Mouse (Mus musculus) neural tube, embryonic 14.5 days (tissue): ENCODE measurements around the gene Tmem56. TPM values are rescaled to one million over a fixed set of nuclear protein-coding genes. Genes with fewer than 3 reads are reported as not detected.

Experiments
- ATAC-seq: fragments of 200-750 bp; cut with Nextera tagmentation; 2 replicates; pipeline ENCODE4 v1.8.0; 2017; ENCODE audit warnings: low read depth, mild to moderate bottlenecking, moderate TSS enrichment, moderate library complexity
- H3K27ac ChIP-seq: fragments of 300-500 bp; sonication (generic); 2 replicates; pipeline ENCODE4 v1.5.1; 2014; ENCODE audit warnings: low read depth, mild to moderate bottlenecking, control low read depth, low read length, moderate library complexity, mixed read lengths
- H3K27me3 ChIP-seq: fragments of 300-500 bp; sonication (generic); 2 replicates; pipeline ENCODE4 v1.6.1; 2014; ENCODE audit warnings: low read length; ENCODE audit not compliant: control insufficient read depth, insufficient read depth
- H3K36me3 ChIP-seq: fragments of 300-500 bp; sonication (generic); 2 replicates; pipeline ENCODE4 v1.6.1; 2014; ENCODE audit warnings: low read length, mixed read lengths; ENCODE audit not compliant: control insufficient read depth, insufficient read depth
- H3K4me1 ChIP-seq: fragments of 300-500 bp; sonication (generic); 2 replicates; pipeline ENCODE4 v1.6.1; 2014; ENCODE audit warnings: low read length; ENCODE audit not compliant: control insufficient read depth, insufficient read depth
- H3K4me2 ChIP-seq: fragments of 300-500 bp; sonication (generic); 2 replicates; pipeline ENCODE4 v1.6.1; 2014; ENCODE audit warnings: mild to moderate bottlenecking, low read depth, low read length, control low read depth
- H3K4me3 ChIP-seq: fragments of 300-500 bp; sonication (generic); 2 replicates; pipeline ENCODE4 v1.5.1; 2014; ENCODE audit warnings: low read depth, low read length, control low read depth, mixed read lengths
- H3K9ac ChIP-seq: fragments of 300-500 bp; sonication (generic); replicated peaks from 2 replicates; pipeline ENCODE4 v1.6.1; 2014; ENCODE audit warnings: low read depth, mild to moderate bottlenecking, control low read depth, low read length, mixed read lengths
- H3K9me3 ChIP-seq: fragments of 300-500 bp; sonication (generic); 2 replicates; pipeline ENCODE4 v1.6.1; 2016; ENCODE audit warnings: low read length; ENCODE audit not compliant: control insufficient read depth
- WGBS: fragments of 180-500 bp; shearing (Covaris S2); extraction: QIAGEN DNeasy Blood & Tissue Kit; methylation state at CpG from one replicate; pipeline ENCODE4 v1.1.7; 2014; 5-methylcytosine and 5-hydroxymethylcytosine counted together
- polyA plus RNA-seq: library from polyadenylated mRNA; unstranded; fragments of >200 nt; fragmentation: Nextera tagmentation; extraction: Ambion mirVana; gene quantifications from 2 replicates; pipeline ENCODE4 v1.2.1, GENCODE M21; 2014

Gene Tmem56
- polyA plus RNA-seq, 1 experiment from 2014 or later, result 5.5 TPM

- Histone ChIP-seq H3K36me3 (no peaks in the 10 kb centered on the region), H3K4me3 (peak overlapping the region; percentile 58; the same call in 1 of the 2 replicates), H3K27me3 (no peaks in the 10 kb centered on the region), H3K4me1 (no peaks in the 10 kb centered on the region), H3K27ac (peak overlapping the region; percentile 92; the same call in 1 of the 2 replicates), H3K9me3 (no peaks in the 10 kb centered on the region), H3K4me2 (peak overlapping the region; percentile 63), H3K9ac (no peak overlapping the region; the same call in 1 of the 2 replicates)
- 77% methylated on average over 8 of the region's 8 CpGs for WGBS
- no peak for ATAC-seq
Measured at GRCm38 (mm10) chr3:121290681-121291080, 7.8 kb upstream of the Tmem56 start.

- Histone ChIP-seq H3K9ac (no peak overlapping the region), H3K4me3 (no peak overlapping the region), H3K36me3 (no peaks in the 10 kb centered on the region), H3K4me1 (no peaks in the 10 kb centered on the region), H3K9me3 (no peaks in the 10 kb centered on the region), H3K27me3 (no peaks in the 10 kb centered on the region), H3K27ac (no peak overlapping the region), H3K4me2 (no peak overlapping the region)
- 97% methylated on average over 2 of the region's 2 CpGs for WGBS
- no peak for ATAC-seq
Measured at GRCm38 (mm10) chr3:121287151-121287550, 4.3 kb upstream of the Tmem56 start.

GRCm38 (mm10) chr3:121285219-121285618 lies 2.3 kb upstream of the Tmem56 start:
- Histone ChIP-seq H3K4me1 (no peaks in the 10 kb centered on the region), H3K27ac (no peak overlapping the region), H3K4me3 (no peak overlapping the region), H3K4me2 (no peak overlapping the region), H3K9ac (no peak overlapping the region), H3K36me3 (no peaks in the 10 kb centered on the region), H3K9me3 (no peaks in the 10 kb centered on the region), H3K27me3 (no peaks in the 10 kb centered on the region)
- ATAC-seq, result no peak
- 97% methylated on average over 6 of the region's 6 CpGs for WGBS

DNA sequence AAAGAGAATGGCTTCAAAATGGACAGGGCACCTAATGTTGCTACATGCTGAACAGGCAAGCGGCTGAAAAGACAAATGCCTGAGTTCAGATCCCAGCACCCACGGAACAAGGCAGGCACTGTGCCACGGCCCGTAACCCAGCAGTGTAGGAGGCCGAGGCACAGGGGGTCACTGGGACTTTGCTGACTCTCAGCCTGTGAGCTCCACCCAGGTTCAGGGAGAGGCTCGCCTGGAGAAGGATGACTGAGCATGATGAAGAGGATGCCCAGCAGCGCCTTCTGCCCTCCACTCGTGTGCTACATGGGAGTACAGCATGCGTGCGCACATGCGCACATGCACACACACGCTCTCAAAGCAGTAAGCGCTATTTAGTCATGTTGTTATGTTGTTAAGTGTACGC lies 3.2 kb downstream of the Tmem56 start:
- Histone ChIP-seq H3K36me3 (no peaks in the 10 kb centered on the region), H3K4me2 (no peak overlapping the region), H3K4me3 (no peak overlapping the region), H3K27me3 (no peaks in the 10 kb centered on the region), H3K4me1 (no peaks in the 10 kb centered on the region), H3K9ac (no peak overlapping the region), H3K27ac (no peak overlapping the region), H3K9me3 (no peaks in the 10 kb centered on the region)
- no peak for ATAC-seq
- 86% methylated on average over 14 of the region's 14 CpGs for WGBS

- no peaks in the 10 kb centered on the region for H3K4me1 ChIP-seq
- no peak overlapping the region for H3K4me2 ChIP-seq
- WGBS, result 88% methylated on average over 4 of the region's 4 CpGs
- no peaks in the 10 kb centered on the region for H3K9me3 ChIP-seq
- no peaks in the 10 kb centered on the region for H3K36me3 ChIP-seq
- no peak overlapping the region for H3K27ac ChIP-seq
- H3K9ac ChIP-seq, result no peak overlapping the region
- no peak overlapping the region for H3K4me3 ChIP-seq
- no peaks in the 10 kb centered on the region for H3K27me3 ChIP-seq
- ATAC-seq, result no peak
Measured at GRCm38 (mm10) chr3:121277557-121277956, 5.3 kb downstream of the Tmem56 start.

- H3K4me2 ChIP-seq, result no peak overlapping the region
- no peak overlapping the region for H3K4me3 ChIP-seq
- H3K27ac ChIP-seq, result no peak overlapping the region
- H3K4me1 ChIP-seq, result no peaks in the 10 kb centered on the region
- no peaks in the 10 kb centered on the region for H3K36me3 ChIP-seq
- 80% methylated on average over 4 of the region's 4 CpGs for WGBS
- no peaks in the 10 kb centered on the region for H3K9me3 ChIP-seq
- H3K27me3 ChIP-seq, result no peaks in the 10 kb centered on the region
- no peak overlapping the region for H3K9ac ChIP-seq
- no peak for ATAC-seq
Measured at GRCm38 (mm10) chr3:121277009-121277408, 5.9 kb downstream of the Tmem56 start.

DNA sequence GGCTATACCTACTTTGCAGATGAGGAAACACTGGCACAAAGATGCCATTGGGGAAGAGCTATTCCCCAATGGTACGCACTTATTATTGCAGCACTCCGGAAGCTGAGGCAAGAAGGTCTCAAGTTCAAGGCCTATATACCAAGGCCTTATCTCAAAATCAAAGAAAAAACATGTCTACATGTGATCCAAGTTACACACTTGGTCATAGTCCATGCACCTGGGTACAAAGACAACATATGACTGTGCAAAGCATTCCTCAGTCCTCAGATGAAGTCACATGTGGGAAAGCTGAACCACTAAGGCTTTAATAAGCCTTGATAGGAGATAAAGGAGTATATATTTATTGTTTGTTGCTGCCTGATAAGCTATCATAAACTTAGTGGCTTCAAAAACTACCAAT lies 8.9 kb downstream of the Tmem56 start:
- Histone ChIP-seq H3K27ac (no peak overlapping the region), H3K27me3 (no peaks in the 10 kb centered on the region), H3K4me3 (no peak overlapping the region), H3K9ac (no peak overlapping the region), H3K9me3 (no peaks in the 10 kb centered on the region), H3K4me1 (no peaks in the 10 kb centered on the region), H3K36me3 (no peaks in the 10 kb centered on the region), H3K4me2 (no peak overlapping the region)
- no peak for ATAC-seq
- WGBS, result 97% methylated on average over 2 of the region's 2 CpGs

DNA sequence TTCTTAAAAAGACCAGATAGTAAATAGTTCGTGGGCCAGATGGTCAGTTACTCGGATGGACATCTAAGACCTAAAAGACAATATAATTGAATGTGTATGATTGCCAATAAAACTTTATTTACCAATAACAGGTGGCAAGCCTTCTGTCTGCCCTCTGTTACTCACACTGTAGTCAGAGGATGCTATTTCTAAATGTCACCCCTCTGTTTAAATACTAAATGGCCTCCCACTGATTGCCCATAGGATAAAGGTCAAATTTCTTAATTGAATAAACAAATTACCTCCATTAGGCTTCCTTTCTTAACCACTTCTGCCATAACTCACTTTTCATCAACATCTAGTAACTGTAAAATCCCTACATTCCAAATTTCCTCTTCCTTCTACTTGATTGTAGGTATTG lies 10.3 kb downstream of the Tmem56 start:
- no peak overlapping the region for H3K9ac ChIP-seq
- H3K36me3 ChIP-seq, result no peaks in the 10 kb centered on the region
- no peak for ATAC-seq
- no peak overlapping the region for H3K27ac ChIP-seq
- H3K4me1 ChIP-seq, result no peaks in the 10 kb centered on the region
- no peaks in the 10 kb centered on the region for H3K9me3 ChIP-seq
- WGBS, result 66% methylated on average over 2 of the region's 2 CpGs
- no peak overlapping the region for H3K4me2 ChIP-seq
- H3K27me3 ChIP-seq, result no peaks in the 10 kb centered on the region
- no peak overlapping the region for H3K4me3 ChIP-seq

DNA sequence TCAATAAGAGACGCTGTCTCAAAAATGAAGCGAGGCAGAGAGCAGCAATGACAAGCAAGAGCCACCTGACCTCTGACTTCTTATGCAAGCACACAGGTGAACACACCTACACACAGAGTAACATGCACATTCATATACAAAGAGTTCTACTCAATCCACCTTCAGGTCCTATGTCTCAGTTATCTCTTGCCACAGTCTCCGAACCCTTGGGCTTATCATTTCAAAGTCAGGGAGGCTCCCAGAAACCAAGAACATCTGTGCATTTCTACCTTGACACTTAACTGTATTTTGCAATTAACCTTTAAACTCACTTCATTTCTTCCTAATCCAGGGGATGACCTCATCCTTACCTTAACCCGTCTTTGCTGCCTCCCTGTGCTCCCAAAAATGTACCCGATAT lies 15.6 kb downstream of the Tmem56 start:
- 93% methylated on average over 5 of the region's 5 CpGs for WGBS

GRCm38 (mm10) chr3:121264242-121264641 lies 18.7 kb downstream of the Tmem56 start:
- H3K9ac ChIP-seq, result no peak overlapping the region
- WGBS, result 58% methylated on average over 6 of the region's 6 CpGs
- no peak overlapping the region for H3K27ac ChIP-seq
- H3K4me1 ChIP-seq, result no peaks in the 10 kb centered on the region
- H3K4me3 ChIP-seq, result no peak overlapping the region
- no peak overlapping the region for H3K4me2 ChIP-seq
- H3K27me3 ChIP-seq, result peaks cover 21% of the 10 kb centered on the region
- H3K36me3 ChIP-seq, result no peaks in the 10 kb centered on the region
- H3K9me3 ChIP-seq, result no peaks in the 10 kb centered on the region
- ATAC-seq, result no peak

More for the DNA sequence above, 15.6 kb downstream of the Tmem56 start:
- Histone ChIP-seq H3K4me1 (no peaks in the 10 kb centered on the region), H3K4me2 (no peak overlapping the region), H3K27ac (no peak overlapping the region), H3K9me3 (no peaks in the 10 kb centered on the region), H3K27me3 (peaks cover 10% of the 10 kb centered on the region), H3K9ac (no peak overlapping the region), H3K4me3 (no peak overlapping the region), H3K36me3 (no peaks in the 10 kb centered on the region)
- no peak for ATAC-seq
